ENCODE assay signal across 8 mouse cellular contexts in the genomic region with DNA sequence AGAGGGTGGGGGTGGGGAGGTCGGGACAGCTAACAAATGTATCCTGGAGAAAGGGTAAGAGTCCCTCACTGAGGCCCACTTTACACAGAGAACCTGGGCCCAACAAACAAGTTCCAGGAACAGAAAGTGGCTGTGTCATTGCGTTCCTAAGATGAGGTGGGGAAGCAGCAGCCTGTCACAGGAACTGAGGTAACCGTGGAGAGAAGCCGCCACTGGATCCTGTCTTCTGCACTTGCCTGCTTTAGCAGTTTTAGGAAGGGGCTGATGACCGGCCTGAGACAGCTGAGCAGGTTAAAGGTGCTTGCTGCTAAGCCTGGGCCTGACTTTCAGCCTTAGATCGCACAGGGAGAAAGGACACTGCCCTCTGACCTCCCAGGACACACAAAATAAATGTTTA. TPM values are rescaled to one million over a fixed set of nuclear protein-coding genes. Genes with fewer than 3 reads are reported as not detected.
DNase-seq lines count a peak whose midpoint lies in the region; ATAC-seq and TF ChIP-seq lines count a peak whose summit lies in the region.

No protein-coding gene starts in this region.

- H3K4me1 ChIP-seq in intestine, embryonic 15.5 days (replicated peaks) = peaks cover 72% of the 10 kb centered on the region
- peaks cover 34% of the 10 kb centered on the region for H3K4me1 ChIP-seq in stomach, postnatal 0 days (replicated peaks; ENCODE audit: control insufficient read depth, insufficient read depth)

- no peak for TF ChIP-seq CTCF in stomach, postnatal 0 days (IDR thresholded peaks at IDR 0.05; ENCODE audit: low read depth)

- peak; percentile 64 for DNase-seq in kidney, adult 9 months
- DNase-seq in kidney, adult 11 months = no peak
- peak; percentile 71 for DNase-seq in lung, postnatal 36 days
- no peak for DNase-seq in stomach, postnatal 0 days (ENCODE audit: low spot score)
- DNase-seq in cerebellum, postnatal 10 days = no peak
- no peak for DNase-seq in spleen, adult 12 weeks (ENCODE audit: low spot score)

- no peak for TF ChIP-seq EP300 in stomach, postnatal 0 days (optimal IDR thresholded peaks at IDR 0.05)

- H3K9me3 ChIP-seq in intestine, embryonic 15.5 days = no peaks in the 10 kb centered on the region
- no peaks in the 10 kb centered on the region for H3K9me3 ChIP-seq in stomach, postnatal 0 days (ENCODE audit: control insufficient read depth, low read length)

- H3K27me3 ChIP-seq in intestine, embryonic 15.5 days (replicated peaks) = no peaks in the 10 kb centered on the region
- H3K27me3 ChIP-seq in stomach, postnatal 0 days (ENCODE audit: control insufficient read depth, insufficient read depth, low read length) = no peaks in the 10 kb centered on the region

- WGBS in intestine, embryonic 15.5 days = 37% methylated on average over 6 of the region's 6 CpGs
- 40% methylated on average over 6 of the region's 6 CpGs for WGBS in stomach, postnatal 0 days

- no peak overlapping the region for H3K9ac ChIP-seq in intestine, embryonic 15.5 days
- H3K9ac ChIP-seq in stomach, postnatal 0 days (ENCODE audit: low read length) = peak overlapping the region; percentile 51

- peak; percentile 29; the same call in 1 of the 2 replicates for ATAC-seq in erythroblast, adult 5-6 weeks (replicated peaks; ENCODE audit: low FRiP score, poor library complexity, severe bottlenecking)
- no peak for ATAC-seq in intestine, embryonic 15.5 days
- no peak for ATAC-seq in stomach, postnatal 0 days (ENCODE audit: low FRiP score, low TSS enrichment)

- peak overlapping the region; percentile 100 for H3K27ac ChIP-seq in intestine, embryonic 15.5 days
- H3K27ac ChIP-seq in stomach, postnatal 0 days (replicated peaks) = peak overlapping the region; percentile 100

- H3K4me2 ChIP-seq in intestine, embryonic 15.5 days (replicated peaks) = 0 out of 2 replicates have a peak overlapping the region, but pooled peaks have one; percentile 5
- H3K4me2 ChIP-seq in stomach, postnatal 0 days (replicated peaks; ENCODE audit: low read depth) = 0 out of 2 replicates have a peak overlapping the region, but pooled peaks have one; percentile 29

- no peak overlapping the region for H3K4me3 ChIP-seq in intestine, embryonic 15.5 days (replicated peaks)
- H3K4me3 ChIP-seq in stomach, postnatal 0 days (ENCODE audit: low read depth, low read length) = no peak overlapping the region

- H3K36me3 ChIP-seq in intestine, embryonic 15.5 days = no peaks in the 10 kb centered on the region
- H3K36me3 ChIP-seq in stomach, postnatal 0 days (ENCODE audit: control insufficient read depth, insufficient read depth, low read length) = no peaks in the 10 kb centered on the region

RNA-seq across cellular contexts. Expression of gene Scyl1, which starts 35.6 kb away (rescaled TPM):
- 8.2 and 12.9 TPM in 2 replicates for total RNA-seq in erythroblast, adult 5-6 weeks (2015; ENCODE audit: low replicate concordance)
- total RNA-seq in erythroblast, adult 5-6 weeks (2017; ENCODE audit: low replicate concordance) = 9.1 and 11.9 TPM in 2 replicates
- 60.6 and 60.9 TPM in 2 replicates for polyA plus RNA-seq in intestine, embryonic 15.5 days (2015; fragmentation: Nextera tagmentation; extraction: Ambion mirVana)
- 38.1 and 40.9 TPM in 2 replicates for polyA plus RNA-seq in stomach, postnatal 0 days (2015; fragmentation: Nextera tagmentation; extraction: Ambion mirVana)

Comparison
In these comparisons a context has a peak if more than half of its experiments do, and no peak if none do; other contexts are left out.
1. DNase-seq: peak in kidney, adult 9 months (single experiment) and lung, postnatal 36 days (single experiment); none in kidney, adult 11 months (single experiment), stomach, postnatal 0 days (single experiment), cerebellum, postnatal 10 days (0 of 2) and spleen, adult 12 weeks (single experiment).